Mouse (Mus musculus): ENCODE data around the gene Gm48551.
A peak's percentile ranks its signal among the peaks of the same experiment; 100 is the strongest.

The Gm48551 gene

GRCm38 (mm10) chr10:81431526-81432168 is 47.4 kb downstream of the Gm48551 start:
- DNase-seq: peak; percentile 87

- DNase-seq: no peak
Observed at GRCm38 (mm10) chr10:81432169-81432867, 48.1 kb downstream of the Gm48551 start.

GRCm38 (mm10) chr10:81432868-81433262 is 48.6 kb downstream of the Gm48551 start:
- peak; percentile 97 for DNase-seq

- peak; percentile 80 for DNase-seq
Observed at GRCm38 (mm10) chr10:81433541-81434289, 49.4 kb downstream of the Gm48551 start.

DNA sequence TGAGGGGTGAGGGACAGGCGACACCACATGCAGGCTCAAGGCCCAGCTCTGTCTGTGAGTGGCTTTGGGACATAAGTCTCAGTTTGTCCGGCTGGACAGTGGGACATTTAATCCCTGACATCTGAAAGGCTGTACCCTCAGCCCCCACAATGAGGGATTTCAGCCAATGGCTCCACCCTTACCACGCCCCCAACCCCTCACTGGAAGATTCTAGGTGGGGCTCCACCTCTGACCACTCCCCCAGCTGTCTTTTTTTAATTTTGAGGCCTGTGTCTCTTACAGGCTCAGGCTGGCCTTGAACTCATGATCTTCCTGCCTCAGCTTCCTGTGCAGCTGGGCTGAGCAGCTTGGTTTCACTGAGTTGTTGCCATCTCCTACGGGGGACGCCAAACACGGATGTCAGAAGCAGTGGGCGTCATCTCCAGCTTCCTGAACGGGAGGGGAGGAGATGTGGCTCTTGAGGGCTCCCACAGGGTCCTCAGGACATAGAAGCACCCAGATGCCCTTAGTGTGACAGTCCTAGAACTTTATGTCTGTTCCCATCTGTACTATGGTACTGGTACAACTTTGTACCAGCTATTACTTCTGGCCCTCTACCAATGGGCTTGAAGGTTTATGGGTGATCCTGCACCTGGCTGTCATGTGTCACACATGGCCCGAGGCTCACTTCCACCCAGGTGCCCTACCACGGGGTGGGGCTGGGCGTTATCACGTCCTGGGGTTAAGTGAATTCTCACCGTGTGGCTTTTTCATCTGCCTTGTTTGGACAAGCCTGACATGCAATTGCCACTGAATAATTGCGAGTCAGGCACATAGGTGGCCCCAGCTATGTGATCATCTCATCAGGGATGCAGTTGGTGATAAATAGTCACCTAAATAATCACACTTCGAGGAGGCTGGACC is 50.3 kb downstream of the Gm48551 start:
- DNase-seq: peak; percentile 68

GRCm38 (mm10) chr10:81435436-81435835 is 51.2 kb downstream of the Gm48551 start:
- peak; percentile 90 for DNase-seq

DNA sequence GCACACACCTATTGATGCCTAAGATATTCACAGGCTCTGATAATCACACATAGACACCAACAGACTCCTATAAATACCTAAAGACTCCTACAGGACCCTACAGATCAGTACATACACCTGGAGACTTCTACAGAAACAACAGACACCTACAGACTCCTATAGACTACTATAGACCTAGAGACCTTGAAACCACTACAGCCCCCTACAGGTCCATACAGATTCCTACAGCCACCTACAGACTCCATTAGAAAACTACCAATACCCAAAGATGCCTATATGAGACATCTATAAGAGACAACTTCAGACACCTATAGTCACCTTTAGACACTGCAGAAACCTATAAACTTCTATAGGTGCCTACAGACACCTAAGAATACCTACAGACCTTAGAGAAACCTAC is 56.8 kb downstream of the Gm48551 start:
- no peak for DNase-seq

Data from cerebellum, adult 9-11 months (tissue).